Mouse (Mus musculus) thymus, postnatal 14 days (tissue): ENCODE results near the gene Prr9.

Experiments
- DNase-seq: peaks from one replicate; pipeline ENCODE4 v3.0.0; 2021

Prr9 gene

GRCm38 (mm10) chr3:92123847-92124246 is at the start of gene Prr9:
Prr9 (minus strand) TSS chr3:92123947.
- no peak for DNase-seq

DNA sequence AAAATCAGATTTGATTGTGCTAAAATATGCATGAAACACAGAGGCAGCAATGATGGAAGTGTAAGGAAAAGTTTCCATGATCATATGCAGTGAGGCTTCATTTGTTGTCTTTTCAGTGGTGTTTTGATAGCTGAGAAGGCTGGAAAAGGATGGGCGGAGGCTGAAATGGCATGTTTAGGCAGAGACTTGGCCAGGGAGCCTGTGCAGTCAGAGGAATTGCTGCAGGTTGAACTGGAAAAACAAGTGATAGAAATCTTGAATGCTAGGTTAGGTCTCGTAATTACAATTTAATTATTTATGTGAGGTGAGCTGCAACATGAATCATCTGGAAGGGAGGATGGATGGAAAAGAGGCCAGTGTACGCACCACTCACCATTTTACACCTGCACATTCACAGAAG is 46.1 kb upstream of the Prr9 start:
- DNase-seq = no peak

DNA sequence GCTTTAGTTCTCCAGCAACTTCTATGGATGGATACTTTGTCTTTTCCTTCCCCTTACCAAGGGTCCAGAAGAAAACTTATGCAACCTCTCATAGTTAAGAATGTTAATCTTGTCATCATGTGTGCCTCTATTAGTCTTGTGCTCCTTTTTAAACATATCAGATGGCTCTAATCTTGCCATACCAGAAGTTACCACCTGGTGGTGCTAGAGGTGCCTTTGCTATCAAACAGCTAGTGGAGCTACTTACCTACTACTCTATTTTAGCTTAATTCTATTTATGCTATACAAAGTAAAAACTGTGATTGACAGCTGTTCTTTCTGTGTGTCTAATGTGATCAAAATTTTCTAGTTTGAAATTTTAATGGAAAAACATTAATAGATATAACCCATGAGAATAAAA is 29.6 kb upstream of the Prr9 start:
- peak; percentile 4 for DNase-seq

- no peak for DNase-seq
Observed at GRCm38 (mm10) chr3:92150631-92151277, 27.0 kb upstream of the Prr9 start.

GRCm38 (mm10) chr3:92147913-92148312 is 24.2 kb upstream of the Prr9 start:
- no peak for DNase-seq

- no peak for DNase-seq
Observed at GRCm38 (mm10) chr3:92147420-92147819, 23.7 kb upstream of the Prr9 start.

DNA sequence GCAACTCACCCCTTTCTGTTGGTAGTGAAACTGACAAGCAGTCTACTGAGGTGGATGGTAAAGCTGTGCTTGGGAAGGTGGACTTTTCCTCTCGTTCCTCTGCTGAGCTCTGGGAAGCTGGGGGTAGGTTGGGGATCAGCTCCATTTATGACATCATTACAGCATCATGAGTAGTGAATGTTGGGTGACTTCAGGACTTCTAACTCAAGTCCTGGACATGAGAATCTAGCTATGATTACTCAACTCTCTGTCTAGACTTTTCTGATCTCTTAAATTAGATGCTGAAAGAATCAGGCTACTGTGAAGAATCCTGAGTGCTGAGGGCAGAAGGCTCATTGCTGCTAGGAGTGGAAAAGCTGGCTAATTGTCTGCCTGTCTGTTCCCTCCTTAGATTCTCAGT is 18.9 kb upstream of the Prr9 start, which contains the start of gene Lelp1:
Gene Lelp1, minus strand, starts transcription at position 101 of the 400 bp plus-strand sequence.
- no peak for DNase-seq

DNA sequence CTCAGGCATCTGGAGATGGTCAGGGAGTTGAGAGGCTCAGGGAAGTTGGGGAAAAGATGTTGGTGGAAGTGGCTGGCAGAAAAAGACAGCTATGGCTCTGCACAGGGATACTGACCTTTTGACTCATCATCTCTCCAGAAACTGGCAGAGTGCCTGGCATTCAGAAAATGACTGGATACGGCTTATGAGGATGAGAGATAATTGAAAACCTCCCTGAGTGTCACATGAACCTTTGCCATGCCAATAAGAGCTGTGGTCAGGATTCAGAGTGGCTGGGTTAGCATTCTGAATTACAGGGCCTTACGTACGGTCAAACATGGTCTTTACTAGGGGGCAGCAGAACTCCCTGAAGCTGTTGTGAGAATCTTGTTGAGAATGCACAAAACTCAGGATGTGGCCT is 2.8 kb downstream of the Prr9 start:
- no peak for DNase-seq

DNA sequence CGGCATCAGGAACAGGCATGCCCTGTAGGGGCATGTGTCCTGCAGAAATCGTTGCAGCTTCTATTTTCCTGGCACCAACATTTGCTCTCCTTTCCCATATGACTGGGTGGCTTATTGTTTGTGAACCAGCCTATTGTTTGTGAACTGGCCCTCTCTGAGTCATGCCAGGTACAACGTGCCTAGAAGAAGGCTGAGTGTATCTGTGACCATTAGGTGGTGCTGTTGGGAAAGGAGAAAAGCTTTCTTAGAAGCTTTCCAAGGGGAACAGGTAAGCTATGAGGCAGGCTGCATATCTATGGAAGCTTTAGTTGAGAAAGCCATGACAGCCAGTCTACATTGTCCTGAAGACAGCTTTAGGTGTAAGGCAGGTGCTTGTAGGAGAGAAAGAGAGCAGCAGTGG is 5.8 kb downstream of the Prr9 start:
- DNase-seq = no peak

DNA sequence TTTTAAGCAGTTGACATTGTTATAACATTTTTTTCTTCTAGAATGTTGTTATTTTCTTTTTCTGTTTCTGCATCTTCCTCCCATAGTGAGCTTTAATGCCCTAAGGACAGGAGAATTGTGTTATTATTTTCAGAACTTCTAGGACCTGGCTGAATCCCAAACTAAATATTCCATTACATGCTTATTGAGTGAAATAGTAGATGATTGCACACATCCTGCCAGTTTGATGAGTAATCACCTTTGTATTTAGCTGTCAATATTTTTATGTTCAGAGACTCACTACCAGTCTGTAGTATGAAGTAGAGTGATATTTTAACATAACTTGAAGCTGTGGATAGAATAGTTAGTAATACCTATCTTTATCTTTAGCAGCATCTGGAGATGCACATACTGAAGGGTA is 12.2 kb downstream of the Prr9 start:
- DNase-seq = no peak

DNA sequence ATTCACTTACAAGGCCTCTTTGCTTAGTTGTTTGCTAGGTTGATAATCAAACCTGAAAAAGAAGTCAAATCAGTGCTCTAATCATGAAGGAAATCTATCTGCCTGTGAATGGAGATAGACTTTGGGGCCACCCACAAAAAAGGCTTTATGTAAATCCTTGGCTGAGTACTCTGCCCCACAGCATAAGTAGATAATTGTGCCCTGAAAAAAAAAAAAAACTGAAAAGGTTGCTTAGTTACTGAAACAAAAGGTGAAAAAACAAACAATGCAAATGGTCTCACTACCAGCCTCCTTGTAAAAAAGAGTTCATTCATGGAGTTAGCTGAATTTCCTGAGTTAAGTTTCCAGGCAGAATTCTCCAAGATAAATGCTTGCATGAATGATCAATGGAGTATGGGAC is 13.0 kb downstream of the Prr9 start:
- DNase-seq = no peak

- DNase-seq = no peak
Observed at GRCm38 (mm10) chr3:92106582-92106981, 17.2 kb downstream of the Prr9 start.

GRCm38 (mm10) chr3:92083042-92083441 is 40.7 kb downstream of the Prr9 start, which contains the start of gene Lor:
Lor (minus strand) TSS chr3:92083142.
- no peak for DNase-seq

DNA sequence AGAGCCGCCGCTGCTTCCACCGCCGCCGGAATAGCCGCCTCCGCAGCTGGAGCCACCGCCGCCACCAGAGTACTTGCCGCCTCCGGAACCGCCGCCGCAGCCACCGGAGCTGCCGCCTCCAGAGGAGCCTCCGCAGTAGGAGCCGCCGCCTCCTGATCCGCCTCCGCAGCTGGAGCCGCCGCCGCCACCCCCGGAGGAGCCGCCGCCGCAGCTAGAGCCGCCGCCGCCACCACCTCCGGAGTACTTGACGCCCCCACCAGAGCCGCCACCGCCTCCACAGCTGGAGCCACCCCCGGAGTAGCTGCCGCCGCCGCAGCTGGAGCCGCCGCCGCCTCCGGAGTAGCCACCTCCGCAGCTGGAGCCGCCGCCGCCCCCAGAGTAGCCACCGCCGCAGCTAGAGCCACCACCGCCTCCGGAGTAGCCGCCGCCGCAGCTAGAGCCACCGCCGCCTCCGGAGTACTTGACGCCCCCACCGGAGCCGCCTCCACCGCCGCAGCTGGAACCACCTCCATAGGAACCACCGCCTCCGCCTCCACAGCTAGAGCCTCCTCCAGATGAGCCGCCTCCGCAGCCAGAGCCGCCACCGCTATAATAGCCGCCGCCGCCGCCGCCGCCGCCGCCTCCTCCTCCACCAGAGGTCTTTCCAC is 42.3 kb downstream of the Prr9 start:
- DNase-seq = no peak

- DNase-seq = peak; percentile 33
Observed at GRCm38 (mm10) chr3:92080462-92081284, 43.1 kb downstream of the Prr9 start.
